Mouse (Mus musculus) heart, postnatal 0 days (tissue): ENCODE data around the gene Glb1. TPM values are rescaled to one million over a fixed set of nuclear protein-coding genes. Genes with fewer than 3 reads are reported as not detected.

Source experiments
- ATAC-seq: fragments of 200-750 bp; cut with Nextera tagmentation; 2 replicates; pipeline ENCODE4 v1.8.0; 2017; ENCODE audit warnings: low read depth, moderate number of reproducible peaks, moderate library complexity; ENCODE audit not compliant: insufficient read depth
- DNase-seq: peaks from one replicate; pipeline ENCODE4 v3.0.0-alpha.2; 2016; ENCODE audit warnings: low spot score
- H3K27ac ChIP-seq: fragments of 300-500 bp; sonication (generic); 2 replicates; pipeline ENCODE4 v1.5.1; 2014; ENCODE audit warnings: low read depth, mild to moderate bottlenecking
- H3K27me3 ChIP-seq: fragments of 300-500 bp; sonication (generic); 2 replicates; pipeline ENCODE4 v1.6.1; 2014; ENCODE audit warnings: low read length, mixed read lengths; ENCODE audit not compliant: control insufficient read depth, insufficient read depth
- H3K36me3 ChIP-seq: fragments of 300-500 bp; sonication (generic); replicated peaks from 2 replicates; pipeline ENCODE4 v1.6.1; 2014; ENCODE audit warnings: low read length, mixed read lengths; ENCODE audit not compliant: control insufficient read depth, insufficient read depth
- H3K4me1 ChIP-seq: fragments of 300-500 bp; sonication (generic); 2 replicates; pipeline ENCODE4 v1.6.1; 2014; ENCODE audit warnings: antibody characterized with exemption; ENCODE audit not compliant: control insufficient read depth, insufficient read depth
- H3K4me2 ChIP-seq: fragments of 300-500 bp; sonication (generic); 2 replicates; pipeline ENCODE4 v1.6.1; 2014; ENCODE audit warnings: low read depth, mild to moderate bottlenecking, low read length, moderate library complexity
- H3K4me3 ChIP-seq: fragments of 300-500 bp; sonication (generic); 2 replicates; pipeline ENCODE4 v1.5.1; 2014; ENCODE audit warnings: low read depth, low read length
- H3K9ac ChIP-seq: fragments of 300-500 bp; sonication (generic); replicated peaks from 2 replicates; pipeline ENCODE4 v1.6.1; 2014; ENCODE audit warnings: low read depth, low read length, mixed read lengths
- H3K9me3 ChIP-seq: fragments of 300-500 bp; sonication (generic); replicated peaks from 2 replicates; pipeline ENCODE4 v1.6.1; 2016; ENCODE audit warnings: low read length; ENCODE audit not compliant: control insufficient read depth
- CTCF ChIP-seq: IDR thresholded peaks from 2 replicates; pipeline ENCODE4 v1.5.1; 2016; ENCODE audit warnings: antibody characterized with exemption, control low read depth, low read depth
- EP300 ChIP-seq: IDR thresholded peaks from 2 replicates; pipeline ENCODE4 v1.6.1; 2016; ENCODE audit warnings: antibody characterized with exemption, low read depth
- WGBS: fragments of 180-500 bp; shearing (Covaris S2); extraction: QIAGEN DNeasy Blood & Tissue Kit; methylation state at CpG from one replicate; pipeline ENCODE4 v1.1.7; 2014; 5-methylcytosine and 5-hydroxymethylcytosine counted together
- polyA plus RNA-seq: library from polyadenylated mRNA; unstranded; fragments of >200 nt; fragmentation: Nextera tagmentation; extraction: Ambion mirVana; gene quantifications from 2 replicates; pipeline ENCODE4 v1.2.1, GENCODE M21; 2015
- total RNA-seq: library from RNA; depleted of rRNA; stranded (reverse); fragments of >200 nt; gene quantifications from 2 replicates; pipeline ENCODE4 v1.2.3, GENCODE M21; 2014; ENCODE audit warnings: low replicate concordance

Glb1 gene
- total and polyA plus RNA-seq, 2 experiments from 2014 or later, result 22.8 to 29.8 TPM

- H3K9ac ChIP-seq, result no peak overlapping the region
- H3K27ac ChIP-seq, result no peak overlapping the region
- H3K27me3 ChIP-seq, result no peaks in the 10 kb centered on the region
- H3K36me3 ChIP-seq, result peaks cover 14% of the 10 kb centered on the region; the same call in 1 of the 2 replicates
- no peaks in the 10 kb centered on the region for H3K4me1 ChIP-seq
- TF ChIP-seq CTCF, result no peak
- no peak for TF ChIP-seq EP300
- ATAC-seq (no peak), DNase-seq (no peak)
- WGBS, result 75% methylated on average over 7 of the region's 7 CpGs
- H3K9me3 ChIP-seq, result no peaks in the 10 kb centered on the region
- H3K4me3 ChIP-seq, result no peak overlapping the region
- no peak overlapping the region for H3K4me2 ChIP-seq
These were observed 71.0 kb downstream of the Glb1 start for GRCm38 (mm10) chr9:114471892-114472291.

GRCm38 (mm10) chr9:114477019-114477418 is 76.1 kb downstream of the Glb1 start:
- Histone ChIP-seq H3K9ac (no peak overlapping the region), H3K27me3 (no peaks in the 10 kb centered on the region), H3K27ac (no peak overlapping the region), H3K4me2 (no peak overlapping the region), H3K4me3 (no peak overlapping the region), H3K4me1 (no peaks in the 10 kb centered on the region), H3K9me3 (no peaks in the 10 kb centered on the region), H3K36me3 (peaks cover 6% of the 10 kb centered on the region; the same call in 1 of the 2 replicates)
- DNase-seq (no peak), ATAC-seq (no peak)
- TF ChIP-seq EP300 (no peak), CTCF (no peak)
- 86% methylated on average over 9 of the region's 9 CpGs for WGBS

- no peaks in the 10 kb centered on the region for H3K4me1 ChIP-seq
- no peaks in the 10 kb centered on the region for H3K36me3 ChIP-seq
- H3K9ac ChIP-seq, result no peak overlapping the region
- no peak overlapping the region for H3K27ac ChIP-seq
- no peaks in the 10 kb centered on the region for H3K9me3 ChIP-seq
- 59% methylated on average over 3 of the region's 3 CpGs for whole genome bisulfite sequencing
- no peak for TF ChIP-seq CTCF
- no peak for TF ChIP-seq EP300
- H3K4me3 ChIP-seq, result no peak overlapping the region
- H3K4me2 ChIP-seq, result no peak overlapping the region
- H3K27me3 ChIP-seq, result no peaks in the 10 kb centered on the region
- DNase-seq (no peak), ATAC-seq (no peak)
These were observed 80.1 kb downstream of the Glb1 start for GRCm38 (mm10) chr9:114480940-114481339.

- H3K9ac ChIP-seq, result no peak overlapping the region
- DNase-seq, result no peak
- no peak for TF ChIP-seq CTCF
- no peak for TF ChIP-seq EP300
- H3K4me1 ChIP-seq, result no peaks in the 10 kb centered on the region
- WGBS, result 72% methylated on average over 5 of the region's 5 CpGs
- H3K27ac ChIP-seq, result no peak overlapping the region
- H3K4me2 ChIP-seq, result no peak overlapping the region
- no peak overlapping the region for H3K4me3 ChIP-seq
- H3K36me3 ChIP-seq, result no peaks in the 10 kb centered on the region
- H3K9me3 ChIP-seq, result no peaks in the 10 kb centered on the region
- no peaks in the 10 kb centered on the region for H3K27me3 ChIP-seq
- no peak for ATAC-seq
These were observed 83.9 kb downstream of the Glb1 start for GRCm38 (mm10) chr9:114484771-114485170.

- DNase-seq (no peak), ATAC-seq (no peak)
- Histone ChIP-seq H3K9ac (no peak overlapping the region), H3K4me1 (no peaks in the 10 kb centered on the region), H3K9me3 (no peaks in the 10 kb centered on the region), H3K4me3 (no peak overlapping the region), H3K27ac (no peak overlapping the region), H3K27me3 (no peaks in the 10 kb centered on the region), H3K36me3 (no peaks in the 10 kb centered on the region), H3K4me2 (no peak overlapping the region)
- TF ChIP-seq CTCF (no peak), EP300 (no peak)
- WGBS, result 77% methylated on average over 4 of the region's 4 CpGs
These were observed 85.9 kb downstream of the Glb1 start for GRCm38 (mm10) chr9:114486808-114487207.

GRCm38 (mm10) chr9:114487481-114488258 is 86.8 kb downstream of the Glb1 start:
- H3K27me3 ChIP-seq, result no peaks in the 10 kb centered on the region
- no peaks in the 10 kb centered on the region for H3K4me1 ChIP-seq
- no peaks in the 10 kb centered on the region for H3K9me3 ChIP-seq
- DNase-seq (no peak), ATAC-seq (no peak)
- H3K4me2 ChIP-seq, result no peak overlapping the region
- no peak overlapping the region for H3K27ac ChIP-seq
- H3K9ac ChIP-seq, result no peak overlapping the region
- WGBS, result 78% methylated on average over 23 of the region's 23 CpGs
- TF ChIP-seq EP300, result no peak
- no peak for TF ChIP-seq CTCF
- no peaks in the 10 kb centered on the region for H3K36me3 ChIP-seq
- H3K4me3 ChIP-seq, result no peak overlapping the region
